Comparison of ENCODE assay signal across 8 mouse cellular contexts in genomic region chr13:24337874-24338273, GRCm38 (mm10). TPM values are rescaled to one million over a fixed set of nuclear protein-coding genes. Genes with fewer than 3 reads are reported as not detected.
DNase-seq lines count a peak whose midpoint lies in the region; ATAC-seq and TF ChIP-seq lines count a peak whose summit lies in the region.

No protein-coding gene starts in this region.

- H3K9me3 ChIP-seq in forebrain, embryonic 10.5 days: no peaks in the 10 kb centered on the region

- H3K4me3 ChIP-seq in layer of hippocampus, adult 2 months: no peak overlapping the region
- H3K4me3 ChIP-seq in forebrain, embryonic 10.5 days: no peak overlapping the region

- peak; percentile 86 for ATAC-seq in erythroid progenitor cell, adult 5-6 weeks (replicated peaks; ENCODE audit: low FRiP score, poor library complexity, severe bottlenecking)

- no peaks in the 10 kb centered on the region for H3K27me3 ChIP-seq in forebrain, embryonic 10.5 days (ENCODE audit: poor library complexity, severe bottlenecking)

- no peaks in the 10 kb centered on the region for H3K4me1 ChIP-seq in forebrain, embryonic 10.5 days

- TF ChIP-seq CTCF in layer of hippocampus, adult 2 months (conservative IDR thresholded peaks at IDR 0.05): peak; percentile 73

- no peak overlapping the region for H3K27ac ChIP-seq in layer of hippocampus, adult 2 months
- no peak overlapping the region for H3K27ac ChIP-seq in forebrain, embryonic 10.5 days

- H3K36me3 ChIP-seq in forebrain, embryonic 10.5 days (replicated peaks): no peaks in the 10 kb centered on the region

- 58% methylated on average over 3 of the region's 3 CpGs for WGBS in forebrain, embryonic 10.5 days

- DNase-seq in layer of hippocampus, adult 2 months (ENCODE audit: low spot score in 2 of 2): no peak
- DNase-seq in layer of hippocampus, postnatal 25 days (ENCODE audit: extremely low spot score in 1 of 2, low spot score in 1 of 2): no peak
- peak; percentile 38 for DNase-seq in T-cell, adult 2 months (ENCODE audit: low spot score)
- DNase-seq in lung, adult 18-20 months: peak; percentile 27 to 32
- peak; percentile 73 to 80 for DNase-seq in spleen, postnatal 36 days (ENCODE audit: low spot score in 2 of 2)
- DNase-seq in ovary, adult 18-20 months (ENCODE audit: low spot score): no peak
- DNase-seq in forebrain, embryonic 10.5 days (ENCODE audit: extremely low spot score, low spot score): no peak

RNA-seq across cellular contexts. Expression of gene Cmah, which starts 10.7 kb away (rescaled TPM):
- under 1 TPM; 0.44 to 0.59 TPM for total RNA-seq in layer of hippocampus, adult 2 months (2021)
- under 1 TPM; 0.44 to 0.70 TPM for total RNA-seq in layer of hippocampus, postnatal 25 days (2021)
- total RNA-seq in erythroid progenitor cell, adult 5-6 weeks (2015; ENCODE audit: low replicate concordance): 5.0 and 5.9 TPM in 2 replicates
- total RNA-seq in erythroid progenitor cell, adult 5-6 weeks (2017; ENCODE audit: low replicate concordance): 2.6 and 6.8 TPM in 2 replicates
- 0.20 and 0.67 TPM in 2 replicates for polyA plus RNA-seq in forebrain, embryonic 10.5 days (2016; fragmentation: Nextera tagmentation; extraction: Ambion mirVana)

RNA-seq across cellular contexts. Expression of gene Carmil1, which starts 57.3 kb away (rescaled TPM):
- total RNA-seq in layer of hippocampus, adult 2 months (2021): 10 to 100 TPM; 37.0 to 47.9 TPM
- total RNA-seq in layer of hippocampus, postnatal 25 days (2021): 10 to 100 TPM; 40.5 to 49.9 TPM
- total RNA-seq in erythroid progenitor cell, adult 5-6 weeks (2015; ENCODE audit: low replicate concordance): 3.8 TPM in 1 of 2 replicates, not detected in the other
- total RNA-seq in erythroid progenitor cell, adult 5-6 weeks (2017; ENCODE audit: low replicate concordance): 0.68 and 1.3 TPM in 2 replicates
- polyA plus RNA-seq in forebrain, embryonic 10.5 days (2016; fragmentation: Nextera tagmentation; extraction: Ambion mirVana): 20.7 and 21.6 TPM in 2 replicates

Comparison
In these comparisons a context has a peak if more than half of its experiments do, and no peak if none do; other contexts are left out.
1. DNase-seq: peak in T-cell, adult 2 months (single experiment), lung, adult 18-20 months (2 of 2) and spleen, postnatal 36 days (2 of 2); none in layer of hippocampus, adult 2 months (0 of 2), layer of hippocampus, postnatal 25 days (0 of 2), ovary, adult 18-20 months (single experiment) and forebrain, embryonic 10.5 days (single experiment).
2. RNA of gene Carmil1, which starts 57.3 kb away (total RNA-seq): 40.5 to 49.9 TPM in layer of hippocampus, postnatal 25 days and 37.0 to 47.9 TPM in layer of hippocampus, adult 2 months; 0.68 to 3.8 TPM in erythroid progenitor cell, adult 5-6 weeks; every median in the first group is over 4 times any median in the second.